In genomic region chr5:120510982-120511642, GRCm38 (mm10) we compare ENCODE assay signal across 8 mouse cellular contexts. TPM values are rescaled to one million over a fixed set of nuclear protein-coding genes. Genes with fewer than 3 reads are reported as not detected.
DNase-seq lines count a peak whose midpoint lies in the region; ATAC-seq and TF ChIP-seq lines count a peak whose summit lies in the region.

TSS of gene Slc8b1 (plus strand) at chr5:120511168.

- CTCF ChIA-PET in Patski (lab: Charles Lee): interaction anchor here (0.8 to 3.6 kb wide), 5 partner anchors 12 to 94 kb away, joined by 3 to 22 read pairs (median 4); no protein-coding TSS in a partner anchor

- no peak for TF ChIP-seq CTCF in Patski (IDR thresholded peaks at IDR 0.05)

- POLR2A ChIA-PET in Patski (lab: Charles Lee): interaction anchor here (0.6 to 1.5 kb wide), 7 partner anchors 8 to 100 kb away, joined by 3 to 9 read pairs (median 3); partner anchors contain the start of gene Plbd2

- no peaks in the 10 kb centered on the region for H3K9me3 ChIP-seq in hindbrain, embryonic 15.5 days

- ATAC-seq in Patski: peak; percentile 79
- ATAC-seq in hindbrain, embryonic 15.5 days (ENCODE audit: low FRiP score, low read depth): peak; percentile 84

- WGBS in hindbrain, embryonic 15.5 days: under 1% methylated on average over 36 of the region's 36 CpGs

- peaks cover 35% of the 10 kb centered on the region for H3K4me1 ChIP-seq in hindbrain, embryonic 15.5 days (replicated peaks)

- peak within 1 kb of the TSS; percentile 88 for H3K4me2 ChIP-seq in hindbrain, embryonic 15.5 days

- H3K27me3 ChIP-seq in Patski: no peaks in the 10 kb centered on the region
- peaks cover 6% of the 10 kb centered on the region for H3K27me3 ChIP-seq in hindbrain, embryonic 15.5 days

- no peak within 1 kb of the TSS for H3K27ac ChIP-seq in hindbrain, embryonic 15.5 days (replicated peaks)

- DNase-seq in Patski (ENCODE audit: low read depth, low spot score): no peak
- peak; percentile 88 to 94 for DNase-seq in cerebellum, postnatal 25 days
- DNase-seq in frontal cortex, postnatal 36 days (ENCODE audit: low spot score in 2 of 2): peak; percentile 82 to 84
- DNase-seq in left cerebral cortex, adult 11 months (ENCODE audit: low spot score): peak; percentile 76
- DNase-seq in lung, postnatal 4 days: peak; percentile 96 to 98
- DNase-seq in retina, postnatal 7 days (ENCODE audit: low read depth, low spot score): peak; percentile 80
- peak; percentile 87 for DNase-seq in urinary bladder, adult 2 months (ENCODE audit: low spot score)

- no peaks in the 10 kb centered on the region for H3K36me3 ChIP-seq in hindbrain, embryonic 15.5 days

- peak within 1 kb of the TSS; percentile 47 for H3K4me3 ChIP-seq in hindbrain, embryonic 15.5 days

- H3K9ac ChIP-seq in hindbrain, embryonic 15.5 days: peak within 1 kb of the TSS; percentile 40

- in situ Hi-C loops in Patski (cut with MboI; ENCODE audit: low pct_unique_long_range_greater_than_20kb): loop anchor here (25.0 kb wide), 1 partner anchor 676 kb away; the partner anchor contains the start of gene Ptpn11

RNA-seq across cellular contexts. Expression of gene Slc8b1, which starts in this region (rescaled TPM):
- polyA plus RNA-seq in Patski (2021): 13.4 TPM
- 2.4 and 2.9 TPM in 2 replicates for polyA plus RNA-seq in hindbrain, embryonic 15.5 days (2015; fragmentation: Nextera tagmentation; extraction: Ambion mirVana)
- polyA plus RNA-seq in urinary bladder, adult 2 months (2012; rRNA removed): 28.8 and 30.9 TPM in 2 replicates
